Mouse (Mus musculus): ENCODE measurements at regions not wholly inside any gene's neighbourhood (a gene's known extent, or its start where the extent isn't known, plus 50 kb on each side); places are given as distances from the start of the nearest gene placed in this dataset.

DNA sequence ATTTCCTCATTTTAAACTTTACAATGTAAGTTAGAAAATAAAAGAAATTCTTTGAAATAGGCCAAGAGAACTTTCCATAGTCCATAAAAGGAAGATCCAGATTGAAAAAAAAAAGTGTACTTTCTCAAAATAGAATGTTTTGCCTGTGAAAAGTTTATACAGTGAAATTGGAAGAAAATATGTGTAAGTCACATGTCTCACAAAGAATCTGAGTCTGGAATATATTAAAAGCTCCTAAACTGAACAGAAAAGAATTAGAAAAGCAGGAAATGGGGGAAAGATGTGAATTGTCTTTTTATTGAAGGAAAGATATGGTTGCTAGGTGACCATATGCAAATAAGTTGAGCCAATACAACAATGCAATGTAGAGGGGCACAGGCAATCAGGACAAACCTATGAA lies 197.7 kb upstream of the Gm20594 start:
- no peak for DNase-seq

- DNase-seq, result peak; percentile 2 to 8
These were observed 186.0 kb upstream of the Gm20594 start for GRCm38 (mm10) chr6:79631683-79632082.

DNA sequence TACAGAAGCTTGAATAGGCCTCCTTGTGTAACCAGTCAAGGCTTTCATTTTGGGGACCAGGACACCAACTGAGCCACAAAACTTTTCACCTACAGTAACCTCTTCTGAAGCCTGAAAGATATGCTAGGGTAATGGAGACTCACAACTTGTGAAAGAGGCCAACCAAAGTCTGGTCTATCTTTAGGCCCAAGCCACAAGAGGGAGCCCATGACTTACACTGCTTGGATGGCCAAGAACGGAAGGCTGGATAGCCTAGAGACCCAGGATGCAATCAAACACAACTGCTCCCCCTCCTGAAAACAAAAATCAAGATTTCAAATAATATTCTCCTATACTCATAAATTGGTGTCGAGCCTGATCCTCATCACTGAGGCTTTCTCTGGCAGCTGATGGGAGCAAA lies 166.4 kb upstream of the Gm20594 start:
- DNase-seq, result no peak
